Mouse (Mus musculus) kidney, embryonic 16.5 days (tissue): ENCODE measurements at regions not wholly inside any gene's neighbourhood (a gene's known extent, or its start where the extent isn't known, plus 50 kb on each side); places are given as distances from the start of the nearest gene placed in this dataset.

Source experiments
- ATAC-seq: fragments of 200-750 bp; cut with Nextera tagmentation; 2 replicates; pipeline ENCODE4 v1.8.0; 2017; ENCODE audit warnings: moderate TSS enrichment; ENCODE audit not compliant: low FRiP score, low TSS enrichment
- H3K27ac ChIP-seq: fragments of 300-500 bp; sonication (generic); 2 replicates; pipeline ENCODE4 v1.5.1; 2014; ENCODE audit warnings: low read length
- H3K27me3 ChIP-seq: fragments of 300-500 bp; sonication (generic); 2 replicates; pipeline ENCODE4 v1.6.1; 2014; ENCODE audit warnings: low read length, control low read depth, mixed read lengths; ENCODE audit not compliant: insufficient read depth
- H3K36me3 ChIP-seq: fragments of 300-500 bp; sonication (generic); 2 replicates; pipeline ENCODE4 v1.6.1; 2014; ENCODE audit warnings: low read length, control low read depth, mixed read lengths; ENCODE audit not compliant: insufficient read depth
- H3K4me1 ChIP-seq: fragments of 300-500 bp; sonication (generic); 2 replicates; pipeline ENCODE4 v1.6.1; 2014; ENCODE audit warnings: low read length, control low read depth, mixed read lengths; ENCODE audit not compliant: insufficient read depth
- H3K4me2 ChIP-seq: fragments of 300-500 bp; sonication (generic); replicated peaks from 2 replicates; pipeline ENCODE4 v1.6.1; 2014; ENCODE audit warnings: low read depth, low read length
- H3K4me3 ChIP-seq: fragments of 300-500 bp; sonication (generic); 2 replicates; pipeline ENCODE4 v1.5.1; 2014; ENCODE audit warnings: mild to moderate bottlenecking, low read length
- H3K9ac ChIP-seq: fragments of 300-500 bp; sonication (generic); replicated peaks from 2 replicates; pipeline ENCODE4 v1.6.1; 2014; ENCODE audit warnings: low read length
- H3K9me3 ChIP-seq: fragments of 300-500 bp; sonication (generic); 2 replicates; pipeline ENCODE4 v1.6.1; 2016; ENCODE audit warnings: low read length, control low read depth
- WGBS: fragments of 180-500 bp; shearing (Covaris S2); extraction: QIAGEN DNeasy Blood & Tissue Kit; methylation state at CpG from one replicate; pipeline ENCODE4 v1.1.7; 2014; 5-methylcytosine and 5-hydroxymethylcytosine counted together

DNA sequence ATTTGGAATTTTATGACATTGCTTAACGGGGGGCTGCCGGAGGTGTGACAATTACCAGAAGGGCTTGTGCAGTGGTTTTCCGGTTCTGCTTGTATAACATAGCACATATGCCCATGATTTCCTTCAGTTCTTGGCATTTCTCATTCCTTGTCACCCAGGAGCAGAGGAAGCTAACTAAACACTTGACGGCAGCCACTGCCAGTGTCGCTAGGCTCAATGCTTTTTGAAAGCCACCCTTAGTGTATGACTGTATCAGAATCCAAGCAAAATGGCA, 132.8 kb downstream of the Rnd3 start:
- no peak overlapping the region for H3K27ac ChIP-seq
- no peak overlapping the region for H3K9ac ChIP-seq
- no peaks in the 10 kb centered on the region for H3K9me3 ChIP-seq
- no peaks in the 10 kb centered on the region for H3K4me1 ChIP-seq
- H3K4me2 ChIP-seq, result no peak overlapping the region
- no peak overlapping the region for H3K4me3 ChIP-seq
- WGBS, result 83% methylated on average over 5 of the region's 5 CpGs
- no peak for ATAC-seq
- no peaks in the 10 kb centered on the region for H3K27me3 ChIP-seq
- no peaks in the 10 kb centered on the region for H3K36me3 ChIP-seq

DNA sequence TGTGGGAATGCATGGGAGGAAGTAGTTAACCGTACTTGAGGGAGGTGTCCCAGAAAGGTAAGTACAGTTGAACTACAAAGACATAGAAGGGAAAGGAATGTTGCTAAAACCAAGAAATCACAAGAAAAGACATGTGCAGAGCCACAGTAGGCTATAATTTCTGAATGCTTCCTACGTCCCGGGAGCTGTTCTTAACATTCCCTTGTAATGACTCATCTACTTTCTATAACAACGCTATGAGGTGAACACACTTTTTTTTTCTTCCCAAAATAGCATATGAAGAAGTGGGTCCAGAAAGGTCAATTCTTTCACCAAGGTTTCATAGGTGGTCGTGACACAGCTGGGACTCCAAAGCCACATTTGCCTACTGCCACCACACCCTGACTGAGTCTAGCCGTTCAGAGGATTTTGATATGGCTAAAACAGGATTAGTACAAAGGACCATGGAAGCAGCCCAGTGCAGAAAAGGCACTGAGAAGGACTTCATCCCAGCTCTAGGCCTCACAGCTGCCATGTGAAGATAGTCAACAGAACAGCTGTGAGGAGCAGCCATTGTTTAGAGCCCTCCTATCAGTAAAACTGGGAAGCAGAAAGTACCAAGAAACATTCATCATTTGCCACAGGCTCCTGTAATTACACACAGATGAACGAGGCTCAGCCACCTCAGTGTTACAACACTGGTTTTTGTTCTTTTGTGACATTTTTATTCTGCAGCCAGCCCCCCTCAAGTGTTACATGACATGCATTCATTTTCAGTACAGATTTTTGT, 133.4 kb downstream of the Rnd3 start:
- Histone ChIP-seq H3K4me2 (no peak overlapping the region), H3K36me3 (no peaks in the 10 kb centered on the region), H3K4me3 (no peak overlapping the region), H3K27ac (no peak overlapping the region), H3K9ac (no peak overlapping the region), H3K27me3 (no peaks in the 10 kb centered on the region), H3K4me1 (no peaks in the 10 kb centered on the region), H3K9me3 (no peaks in the 10 kb centered on the region)
- ATAC-seq, result no peak
- 53% methylated on average over 7 of the region's 7 CpGs for WGBS

DNA sequence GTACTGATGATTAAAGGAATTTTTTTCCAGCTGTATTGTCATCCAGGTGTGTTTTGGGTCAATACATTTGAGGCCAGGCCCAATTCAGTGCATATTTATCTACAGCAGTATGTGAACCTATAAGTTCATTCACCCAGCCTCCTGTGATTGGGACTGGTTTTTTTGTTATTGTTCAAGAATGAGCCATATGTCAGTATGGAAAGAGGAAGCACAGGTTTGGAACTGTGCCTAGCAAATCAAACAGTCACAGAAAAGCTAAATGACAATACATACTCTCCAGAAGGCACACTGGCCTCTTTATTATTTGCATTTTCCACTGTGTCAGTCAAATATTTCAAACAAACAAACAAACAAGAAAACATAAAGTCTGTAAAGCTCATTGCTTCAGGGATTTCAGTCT, 134.7 kb downstream of the Rnd3 start:
- H3K4me2 ChIP-seq, result no peak overlapping the region
- H3K9ac ChIP-seq, result no peak overlapping the region
- H3K9me3 ChIP-seq, result no peaks in the 10 kb centered on the region
- H3K27me3 ChIP-seq, result no peaks in the 10 kb centered on the region
- H3K36me3 ChIP-seq, result no peaks in the 10 kb centered on the region
- no peak overlapping the region for H3K27ac ChIP-seq
- ATAC-seq, result no peak
- no peak overlapping the region for H3K4me3 ChIP-seq
- no peaks in the 10 kb centered on the region for H3K4me1 ChIP-seq

DNA sequence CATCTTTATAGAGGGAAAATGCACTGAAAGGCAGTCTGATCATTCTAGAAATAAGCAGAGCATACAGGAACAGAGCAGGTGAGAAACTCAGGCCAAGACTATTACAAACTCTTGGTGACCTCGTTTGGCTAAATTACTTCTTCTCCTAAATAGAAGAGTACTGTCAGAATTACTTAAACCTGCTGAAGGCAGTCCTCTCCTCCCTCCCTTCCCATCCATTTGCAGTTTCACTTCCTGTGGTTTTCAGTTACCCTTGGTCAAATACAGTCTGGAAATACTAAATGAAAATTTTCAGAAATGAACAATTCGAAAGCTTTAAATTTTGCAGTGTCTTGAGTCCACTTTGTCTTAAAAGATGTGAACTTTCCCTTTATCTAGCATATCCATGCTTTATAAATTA, 135.8 kb downstream of the Rnd3 start:
- H3K9me3 ChIP-seq, result no peaks in the 10 kb centered on the region
- no peak overlapping the region for H3K4me2 ChIP-seq
- 59% methylated on average over 2 of the region's 2 CpGs for WGBS
- H3K9ac ChIP-seq, result no peak overlapping the region
- no peak overlapping the region for H3K27ac ChIP-seq
- no peaks in the 10 kb centered on the region for H3K27me3 ChIP-seq
- H3K36me3 ChIP-seq, result no peaks in the 10 kb centered on the region
- H3K4me1 ChIP-seq, result 0 out of 2 replicates have a peak, but pooled peaks cover 1% of the 10 kb centered on the region
- no peak overlapping the region for H3K4me3 ChIP-seq
- no peak for ATAC-seq

- WGBS, result 65% methylated on average over 2 of the region's 2 CpGs
- Histone ChIP-seq H3K27me3 (no peaks in the 10 kb centered on the region), H3K27ac (no peak overlapping the region), H3K4me3 (no peak overlapping the region), H3K4me1 (0 out of 2 replicates have a peak, but pooled peaks cover 5% of the 10 kb centered on the region), H3K9ac (no peak overlapping the region), H3K4me2 (no peak overlapping the region), H3K9me3 (no peaks in the 10 kb centered on the region), H3K36me3 (no peaks in the 10 kb centered on the region)
- no peak for ATAC-seq
Observed at GRCm38 (mm10) chr2:51008251-51008533, 140.7 kb downstream of the Rnd3 start.

GRCm38 (mm10) chr2:51007409-51008250, 141.3 kb downstream of the Rnd3 start:
- H3K9me3 ChIP-seq, result no peaks in the 10 kb centered on the region
- H3K4me1 ChIP-seq, result 0 out of 2 replicates have a peak, but pooled peaks cover 5% of the 10 kb centered on the region
- no peak for ATAC-seq
- WGBS, result 63% methylated on average over 11 of the region's 11 CpGs
- no peak overlapping the region for H3K27ac ChIP-seq
- H3K9ac ChIP-seq, result no peak overlapping the region
- H3K27me3 ChIP-seq, result no peaks in the 10 kb centered on the region
- no peaks in the 10 kb centered on the region for H3K36me3 ChIP-seq
- H3K4me3 ChIP-seq, result no peak overlapping the region
- no peak overlapping the region for H3K4me2 ChIP-seq

DNA sequence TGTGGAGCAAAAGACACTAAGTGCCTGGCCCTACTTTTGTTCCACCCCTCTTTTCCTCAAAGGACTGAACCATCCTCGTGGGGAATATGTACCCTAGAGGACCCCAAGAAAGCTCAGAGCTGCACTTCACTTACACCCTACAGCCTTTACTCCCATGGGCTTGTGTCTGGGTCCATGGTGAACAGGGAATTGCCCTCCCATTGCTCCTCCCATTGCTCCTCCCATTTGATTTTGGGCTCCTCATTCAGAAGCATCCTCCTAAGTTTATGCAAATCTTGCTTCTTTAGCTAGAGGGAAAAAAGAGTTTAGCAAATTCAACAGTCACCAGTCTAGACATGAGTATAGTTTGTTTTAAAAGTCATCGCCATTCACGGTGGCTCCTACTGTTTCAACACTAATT, 142.1 kb downstream of the Rnd3 start:
- WGBS, result 65% methylated on average over 3 of the region's 3 CpGs
- H3K4me1 ChIP-seq, result 0 out of 2 replicates have a peak, but pooled peaks cover 5% of the 10 kb centered on the region

GRCm38 (mm10) chr2:51001548-51001947, 147.4 kb downstream of the Rnd3 start:
- no peak for ATAC-seq
- Histone ChIP-seq H3K9ac (no peak overlapping the region), H3K9me3 (no peaks in the 10 kb centered on the region), H3K4me3 (no peak overlapping the region), H3K27ac (no peak overlapping the region), H3K4me2 (no peak overlapping the region), H3K4me1 (no peaks in the 10 kb centered on the region), H3K36me3 (no peaks in the 10 kb centered on the region), H3K27me3 (no peaks in the 10 kb centered on the region)
- WGBS, result 50% methylated on average over 5 of the region's 5 CpGs

More for the DNA sequence above, 142.1 kb downstream of the Rnd3 start:
- ATAC-seq, result no peak
- H3K27ac ChIP-seq, result no peak overlapping the region
- no peak overlapping the region for H3K9ac ChIP-seq
- H3K4me3 ChIP-seq, result no peak overlapping the region
- H3K27me3 ChIP-seq, result no peaks in the 10 kb centered on the region
- H3K9me3 ChIP-seq, result no peaks in the 10 kb centered on the region
- no peak overlapping the region for H3K4me2 ChIP-seq
- no peaks in the 10 kb centered on the region for H3K36me3 ChIP-seq

- 88% methylated on average over 2 of the region's 2 CpGs for whole genome bisulfite sequencing
- no peaks in the 10 kb centered on the region for H3K4me1 ChIP-seq
- H3K9me3 ChIP-seq, result no peaks in the 10 kb centered on the region
- H3K4me3 ChIP-seq, result no peak overlapping the region
- H3K36me3 ChIP-seq, result no peaks in the 10 kb centered on the region
- H3K27me3 ChIP-seq, result no peaks in the 10 kb centered on the region
- ATAC-seq, result no peak
- no peak overlapping the region for H3K9ac ChIP-seq
- H3K4me2 ChIP-seq, result no peak overlapping the region
- no peak overlapping the region for H3K27ac ChIP-seq
Observed at GRCm38 (mm10) chr2:50983883-50984410, 165.0 kb downstream of the Rnd3 start.

DNA sequence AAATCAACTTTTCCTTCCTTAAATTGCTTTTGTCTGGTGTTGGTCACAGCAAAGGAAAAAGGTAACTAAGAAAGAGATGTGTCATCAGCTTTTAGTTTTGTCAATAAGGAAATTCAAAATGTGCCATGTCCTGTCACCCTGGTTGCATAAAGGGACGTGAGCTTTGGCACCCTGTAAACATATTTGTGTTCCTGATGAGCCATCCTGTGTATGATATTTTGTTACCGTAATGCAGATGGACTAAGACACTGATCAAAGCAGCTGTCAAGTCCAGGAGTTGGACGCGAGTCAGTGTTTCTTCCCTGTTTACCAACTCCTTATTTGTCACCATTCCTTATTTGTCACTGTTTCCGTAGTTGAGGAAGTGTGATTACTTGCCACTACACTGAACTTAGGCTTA, 166.3 kb downstream of the Rnd3 start:
- no peak overlapping the region for H3K9ac ChIP-seq
- no peak overlapping the region for H3K27ac ChIP-seq
- no peaks in the 10 kb centered on the region for H3K27me3 ChIP-seq

More for the DNA sequence above, 166.3 kb downstream of the Rnd3 start:
- no peak for ATAC-seq
- no peak overlapping the region for H3K4me3 ChIP-seq
- no peaks in the 10 kb centered on the region for H3K4me1 ChIP-seq
- no peak overlapping the region for H3K4me2 ChIP-seq
- WGBS, result 87% methylated on average over 5 of the region's 5 CpGs
- no peaks in the 10 kb centered on the region for H3K9me3 ChIP-seq
- no peaks in the 10 kb centered on the region for H3K36me3 ChIP-seq
